Mouse (Mus musculus): ENCODE measurements around the gene Pfkfb4. TPM values are rescaled to one million over a fixed set of nuclear protein-coding genes. Genes with fewer than 3 reads are reported as not detected.

Gene Pfkfb4
- polyA plus RNA-seq, 1 experiment, result 4.4 TPM

DNA sequence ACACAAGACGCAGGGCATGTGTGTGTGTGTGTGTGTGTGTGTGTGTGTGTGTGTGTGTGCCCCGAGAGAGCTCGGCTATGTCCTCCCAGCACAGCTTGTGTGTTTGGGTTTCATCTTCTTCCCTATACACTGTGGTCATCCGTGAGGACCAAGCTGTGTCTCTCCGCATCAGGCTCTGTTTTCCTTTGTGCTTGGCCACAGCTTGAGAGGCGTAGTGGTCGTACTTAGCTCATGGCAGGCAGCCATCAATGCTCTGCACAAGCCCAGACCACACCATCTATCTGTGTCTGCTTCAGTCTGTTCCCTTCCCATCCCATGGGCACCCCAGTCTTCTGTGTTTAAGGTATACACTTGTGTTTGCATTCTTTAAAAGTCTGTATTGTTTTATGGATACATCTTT lies 49.8 kb downstream of the Pfkfb4 start:
- Histone ChIP-seq H3K4me3 (no peak overlapping the region), H3ac (ENCODE audit: control insufficient read depth, insufficient read length) (no peak overlapping the region), H3K4me2 (ENCODE audit: low read depth) (no peak overlapping the region), H3K36me3 (ENCODE audit: control insufficient read depth, insufficient read depth) (no peaks in the 10 kb centered on the region), H3K79me2 (ENCODE audit: control insufficient read depth, insufficient read depth) (peaks cover 16% of the 10 kb centered on the region), H3K27me3 (ENCODE audit: control insufficient read depth, insufficient read depth, insufficient read length) (no peaks in the 10 kb centered on the region)
- TF ChIP-seq E2F4 (IDR thresholded peaks at IDR 0.05; ENCODE audit: insufficient read depth) (no peak), POLR2A (IDR thresholded peaks at IDR 0.05; ENCODE audit: insufficient read length, low read depth) (no peak), MYOD1 (IDR thresholded peaks at IDR 0.05; ENCODE audit: control insufficient read depth in 1 of 3, insufficient read length in 2 of 3, low read depth in 2 of 3) (no peak)

- TF ChIP-seq MYOD1 (IDR thresholded peaks at IDR 0.05; ENCODE audit: control insufficient read depth in 1 of 3, insufficient read length in 2 of 3, low read depth in 2 of 3) (no peak), MAX (IDR thresholded peaks at IDR 0.05; ENCODE audit: low read depth) (no peak), USF1 (IDR thresholded peaks at IDR 0.05; ENCODE audit: low read depth) (no peak), E2F4 (IDR thresholded peaks at IDR 0.05; ENCODE audit: insufficient read depth) (no peak), SRF (IDR thresholded peaks at IDR 0.05; ENCODE audit: control insufficient read depth, insufficient read length, low read depth) (no peak), REST (IDR thresholded peaks at IDR 0.05; ENCODE audit: insufficient read depth, insufficient read length) (no peak), TCF3 (IDR thresholded peaks at IDR 0.05; ENCODE audit: insufficient read length, low read depth) (no peak), CEBPB (IDR thresholded peaks at IDR 0.05; ENCODE audit: insufficient read depth, poor library complexity, severe bottlenecking) (no peak), POLR2AphosphoS2 (IDR thresholded peaks at IDR 0.05; ENCODE audit: insufficient read length, low read depth) (no peak), TCF12 (IDR thresholded peaks at IDR 0.05; ENCODE audit: insufficient read depth, poor library complexity, severe bottlenecking) (no peak), POLR2A (IDR thresholded peaks at IDR 0.05; ENCODE audit: insufficient read length, low read depth) (no peak), MYOG (IDR thresholded peaks at IDR 0.05; ENCODE audit: control insufficient read depth in 1 of 3, insufficient read depth in 1 of 3, insufficient read length in 2 of 3, low read depth in 2 of 3) (no peak)
These were observed 54.7 kb downstream of the Pfkfb4 start for GRCm38 (mm10) chr9:109046306-109046705.

DNA sequence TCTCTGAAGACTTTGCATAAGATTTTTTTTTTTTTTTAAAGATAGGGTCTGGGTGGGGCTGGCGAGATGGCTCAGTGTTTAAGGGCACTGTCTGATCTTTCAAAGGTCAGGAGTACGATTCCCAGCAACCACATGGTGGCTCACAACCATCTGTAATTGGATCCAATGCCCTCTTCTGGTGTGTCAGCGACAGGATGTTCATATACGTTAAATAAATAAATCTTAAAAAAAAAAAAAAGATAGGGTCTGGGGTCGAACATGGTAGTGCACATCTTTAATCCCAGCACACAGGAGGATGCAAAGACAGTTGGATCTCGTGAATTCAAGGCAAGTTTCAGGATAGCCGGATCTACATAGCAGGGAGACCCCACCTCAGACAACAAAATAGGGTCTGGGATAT lies 57.7 kb downstream of the Pfkfb4 start:
- Histone ChIP-seq H3K4me2 (ENCODE audit: low read depth) (no peak overlapping the region), H3ac (ENCODE audit: control insufficient read depth, insufficient read length) (no peak overlapping the region), H3K4me3 (no peak overlapping the region), H3K36me3 (ENCODE audit: control insufficient read depth, insufficient read depth) (no peaks in the 10 kb centered on the region), H3K79me2 (ENCODE audit: control insufficient read depth, insufficient read depth) (no peaks in the 10 kb centered on the region), H3K27me3 (ENCODE audit: control insufficient read depth, insufficient read depth, insufficient read length) (no peaks in the 10 kb centered on the region)
- no peak for TF ChIP-seq E2F4 (IDR thresholded peaks at IDR 0.05; ENCODE audit: insufficient read depth)
- no peak for TF ChIP-seq MAX (IDR thresholded peaks at IDR 0.05; ENCODE audit: low read depth)
- TF ChIP-seq MYOG (IDR thresholded peaks at IDR 0.05; ENCODE audit: control insufficient read depth in 1 of 3, insufficient read depth in 1 of 3, insufficient read length in 2 of 3, low read depth in 2 of 3), result no peak
- no peak for TF ChIP-seq CEBPB (IDR thresholded peaks at IDR 0.05; ENCODE audit: insufficient read depth, poor library complexity, severe bottlenecking)
- TF ChIP-seq SRF (IDR thresholded peaks at IDR 0.05; ENCODE audit: control insufficient read depth, insufficient read length, low read depth), result no peak

More at GRCm38 (mm10) chr9:109046306-109046705, 54.7 kb downstream of the Pfkfb4 start:
- Histone ChIP-seq H3K36me3 (ENCODE audit: control insufficient read depth, insufficient read depth) (no peaks in the 10 kb centered on the region), H3K4me2 (ENCODE audit: low read depth) (no peak overlapping the region), H3ac (ENCODE audit: control insufficient read depth, insufficient read length) (no peak overlapping the region), H3K4me3 (no peak overlapping the region), H3K79me2 (ENCODE audit: control insufficient read depth, insufficient read depth) (no peaks in the 10 kb centered on the region), H3K27me3 (ENCODE audit: control insufficient read depth, insufficient read depth, insufficient read length) (no peaks in the 10 kb centered on the region)

- no peak overlapping the region for H3K4me2 ChIP-seq (ENCODE audit: low read depth)
- H3K4me3 ChIP-seq, result no peak overlapping the region
- H3K36me3 ChIP-seq (ENCODE audit: control insufficient read depth, insufficient read depth), result no peaks in the 10 kb centered on the region
- no peak overlapping the region for H3ac ChIP-seq (ENCODE audit: control insufficient read depth, insufficient read length)
- TF ChIP-seq MYOG (IDR thresholded peaks at IDR 0.05; ENCODE audit: control insufficient read depth in 1 of 3, insufficient read depth in 1 of 3, insufficient read length in 2 of 3, low read depth in 2 of 3), result no peak
- TF ChIP-seq CEBPB (IDR thresholded peaks at IDR 0.05; ENCODE audit: insufficient read depth, poor library complexity, severe bottlenecking), result no peak
- TF ChIP-seq REST (IDR thresholded peaks at IDR 0.05; ENCODE audit: insufficient read depth, insufficient read length), result no peak
- TF ChIP-seq SRF (IDR thresholded peaks at IDR 0.05; ENCODE audit: control insufficient read depth, insufficient read length, low read depth), result no peak
- no peak for TF ChIP-seq MYOD1 (IDR thresholded peaks at IDR 0.05; ENCODE audit: control insufficient read depth in 1 of 3, insufficient read length in 2 of 3, low read depth in 2 of 3)
- TF ChIP-seq TCF3 (IDR thresholded peaks at IDR 0.05; ENCODE audit: insufficient read length, low read depth), result no peak
- TF ChIP-seq POLR2AphosphoS2 (IDR thresholded peaks at IDR 0.05; ENCODE audit: insufficient read length, low read depth), result no peak
- TF ChIP-seq USF1 (IDR thresholded peaks at IDR 0.05; ENCODE audit: low read depth), result no peak
- no peak for TF ChIP-seq POLR2A (IDR thresholded peaks at IDR 0.05; ENCODE audit: insufficient read length, low read depth)
- TF ChIP-seq E2F4 (IDR thresholded peaks at IDR 0.05; ENCODE audit: insufficient read depth), result no peak
- TF ChIP-seq MAX (IDR thresholded peaks at IDR 0.05; ENCODE audit: low read depth), result no peak
- no peak for TF ChIP-seq TCF12 (IDR thresholded peaks at IDR 0.05; ENCODE audit: insufficient read depth, poor library complexity, severe bottlenecking)
- H3K79me2 ChIP-seq (ENCODE audit: control insufficient read depth, insufficient read depth), result no peaks in the 10 kb centered on the region
- no peaks in the 10 kb centered on the region for H3K27me3 ChIP-seq (ENCODE audit: control insufficient read depth, insufficient read depth, insufficient read length)
These were observed 58.6 kb downstream of the Pfkfb4 start for GRCm38 (mm10) chr9:109049996-109050673.

DNA sequence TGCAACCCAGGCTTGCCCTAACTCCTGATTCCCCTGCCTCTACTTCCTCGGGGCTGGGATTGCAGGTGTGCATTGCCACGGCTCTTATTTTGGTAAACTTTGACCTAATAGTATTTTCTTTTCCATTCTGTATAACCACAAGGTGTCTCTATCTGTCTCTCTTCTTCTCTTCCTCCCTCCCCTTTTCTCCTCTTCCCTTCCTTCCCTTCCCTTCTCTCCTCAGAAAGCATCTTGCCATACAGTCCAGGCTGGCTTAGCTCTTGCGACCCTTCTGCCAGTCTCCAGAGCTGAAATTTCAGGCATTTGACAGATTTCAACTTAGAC lies 59.1 kb downstream of the Pfkfb4 start:
- Histone ChIP-seq H3K4me3 (no peak overlapping the region), H3K4me2 (ENCODE audit: low read depth) (no peak overlapping the region), H3K79me2 (ENCODE audit: control insufficient read depth, insufficient read depth) (no peaks in the 10 kb centered on the region), H3K36me3 (ENCODE audit: control insufficient read depth, insufficient read depth) (no peaks in the 10 kb centered on the region), H3K27me3 (ENCODE audit: control insufficient read depth, insufficient read depth, insufficient read length) (no peaks in the 10 kb centered on the region), H3ac (ENCODE audit: control insufficient read depth, insufficient read length) (no peak overlapping the region)
- TF ChIP-seq CEBPB (IDR thresholded peaks at IDR 0.05; ENCODE audit: insufficient read depth, poor library complexity, severe bottlenecking) (no peak), REST (IDR thresholded peaks at IDR 0.05; ENCODE audit: insufficient read depth, insufficient read length) (no peak), MYOD1 (IDR thresholded peaks at IDR 0.05; ENCODE audit: control insufficient read depth in 1 of 3, insufficient read length in 2 of 3, low read depth in 2 of 3) (no peak), SRF (IDR thresholded peaks at IDR 0.05; ENCODE audit: control insufficient read depth, insufficient read length, low read depth) (no peak)
